Mouse (Mus musculus): ENCODE measurements around the gene Gtf2f2. TPM values are rescaled to one million over a fixed set of nuclear protein-coding genes. Genes with fewer than 3 reads are reported as not detected.
A peak's percentile ranks its signal among the peaks of the same experiment; 100 is the strongest.
"Not testable (repeated sequence)": the region's sequence is repeated elsewhere in the genome, so short reads cannot be mapped to it uniquely, and the experiment has no call there.

Gtf2f2 gene
- polyA plus RNA-seq, 1 experiment from 2014 or later: 29.6 TPM

DNA sequence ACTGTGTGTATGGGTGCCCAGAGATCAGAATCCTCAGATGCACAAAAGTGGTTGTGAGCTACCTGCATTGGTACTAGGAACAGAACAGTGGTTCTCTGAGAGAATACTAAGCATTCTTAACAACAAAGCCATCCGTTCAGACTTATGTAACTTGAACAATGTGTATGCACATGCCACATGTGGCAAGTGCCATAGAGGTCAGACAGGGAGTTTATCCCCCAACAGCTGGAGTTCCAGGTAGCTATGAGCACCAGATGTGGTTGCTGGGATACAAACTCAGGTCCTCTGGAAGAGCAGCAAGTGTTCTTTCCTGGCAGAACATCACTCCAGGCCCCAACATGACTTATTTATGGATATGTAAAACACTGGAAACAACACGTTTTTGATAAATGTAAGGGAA, 57.7 kb downstream of the Gtf2f2 start:
- no peak for ATAC-seq (ENCODE audit: insufficient read depth, low FRiP score)
- Histone ChIP-seq H3K4me3 (replicated peaks; ENCODE audit: low read length) (no peak overlapping the region), H3K4me1 (ENCODE audit: control insufficient read depth, insufficient read depth, low read length) (no peaks in the 10 kb centered on the region), H3K36me3 (ENCODE audit: control insufficient read depth, insufficient read depth, low read length) (no peaks in the 10 kb centered on the region), H3K27me3 (ENCODE audit: control insufficient read depth, insufficient read depth, low read length) (no peaks in the 10 kb centered on the region), H3K4me2 (ENCODE audit: low read depth, low read length) (no peak overlapping the region), H3K9me3 (replicated peaks; ENCODE audit: control insufficient read depth, low read length) (no peaks in the 10 kb centered on the region), H3K27ac (ENCODE audit: low read length) (no peak overlapping the region), H3K9ac (ENCODE audit: low read length) (no peak overlapping the region)
- WGBS: 54% methylated on average over 2 of the region's 2 CpGs

- H3K9ac ChIP-seq (ENCODE audit: low read length): no peak overlapping the region
- H3K4me2 ChIP-seq (ENCODE audit: low read depth, low read length): no peak overlapping the region
- H3K27ac ChIP-seq (ENCODE audit: low read length): no peak overlapping the region
- H3K9me3 ChIP-seq (replicated peaks; ENCODE audit: control insufficient read depth, low read length): no peaks in the 10 kb centered on the region
- no peaks in the 10 kb centered on the region for H3K27me3 ChIP-seq (ENCODE audit: control insufficient read depth, insufficient read depth, low read length)
- H3K4me3 ChIP-seq (replicated peaks; ENCODE audit: low read length): no peak overlapping the region
- no peaks in the 10 kb centered on the region for H3K36me3 ChIP-seq (ENCODE audit: control insufficient read depth, insufficient read depth, low read length)
- ATAC-seq (ENCODE audit: insufficient read depth, low FRiP score): no peak
- WGBS: 68% methylated on average over 3 of the region's 3 CpGs
- H3K4me1 ChIP-seq (ENCODE audit: control insufficient read depth, insufficient read depth, low read length): no peaks in the 10 kb centered on the region
Observed at GRCm38 (mm10) chr14:75947674-75948073, 63.0 kb downstream of the Gtf2f2 start.

DNA sequence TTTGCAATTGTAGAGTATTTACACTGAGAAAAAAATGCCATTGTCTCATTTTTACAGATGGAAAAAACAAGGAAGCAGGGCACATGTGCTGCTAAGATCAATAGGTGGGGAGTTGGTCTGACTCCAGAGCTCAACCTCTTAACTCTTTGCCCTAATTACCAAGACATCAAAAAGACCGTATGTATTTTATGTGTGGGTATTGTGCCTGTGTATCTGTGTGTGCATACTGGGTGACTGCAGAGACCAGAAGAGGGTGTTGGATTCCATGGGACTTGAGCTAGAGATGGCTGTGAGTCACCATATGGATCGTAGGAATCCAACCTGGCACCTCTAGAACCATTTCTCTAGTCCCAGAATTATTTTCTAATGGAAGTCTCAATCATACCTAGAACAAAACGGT, 68.3 kb downstream of the Gtf2f2 start:
- Histone ChIP-seq H3K4me3 (replicated peaks; ENCODE audit: low read length) (no peak overlapping the region), H3K9ac (ENCODE audit: low read length) (no peak overlapping the region), H3K9me3 (replicated peaks; ENCODE audit: control insufficient read depth, low read length) (no peaks in the 10 kb centered on the region), H3K36me3 (ENCODE audit: control insufficient read depth, insufficient read depth, low read length) (no peaks in the 10 kb centered on the region), H3K4me2 (ENCODE audit: low read depth, low read length) (no peak overlapping the region), H3K4me1 (ENCODE audit: control insufficient read depth, insufficient read depth, low read length) (no peaks in the 10 kb centered on the region), H3K27me3 (ENCODE audit: control insufficient read depth, insufficient read depth, low read length) (no peaks in the 10 kb centered on the region), H3K27ac (ENCODE audit: low read length) (no peak overlapping the region)
- no peak for ATAC-seq (ENCODE audit: insufficient read depth, low FRiP score)
- 93% methylated on average over 3 of the region's 3 CpGs for WGBS

DNA sequence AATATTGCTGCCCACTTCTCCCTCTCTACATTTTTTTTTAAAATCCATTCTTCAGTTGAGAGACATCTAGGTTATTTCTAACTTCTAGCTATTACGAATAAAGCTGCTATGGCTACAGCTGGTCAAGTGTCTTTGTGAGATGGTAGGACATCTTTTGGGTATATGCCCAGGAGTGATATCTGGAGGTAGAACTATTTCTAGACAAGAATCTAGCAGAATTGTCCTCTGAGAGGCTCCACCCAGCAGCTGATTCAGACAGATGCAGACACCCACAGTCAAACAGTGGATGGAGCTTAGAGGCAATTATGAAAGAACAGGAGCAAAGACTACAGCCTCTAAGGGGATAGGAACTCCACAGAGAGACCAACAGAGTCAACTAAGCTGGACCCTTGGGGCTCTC, 69.2 kb downstream of the Gtf2f2 start:
- H3K9ac ChIP-seq (ENCODE audit: low read length): no peak overlapping the region
- H3K4me1 ChIP-seq (ENCODE audit: control insufficient read depth, insufficient read depth, low read length): no peaks in the 10 kb centered on the region
- no peaks in the 10 kb centered on the region for H3K27me3 ChIP-seq (ENCODE audit: control insufficient read depth, insufficient read depth, low read length)
- H3K4me2 ChIP-seq (ENCODE audit: low read depth, low read length): no peak overlapping the region
- H3K4me3 ChIP-seq (replicated peaks; ENCODE audit: low read length): no peak overlapping the region
- H3K36me3 ChIP-seq (ENCODE audit: control insufficient read depth, insufficient read depth, low read length): no peaks in the 10 kb centered on the region
- WGBS: 100% methylated on average over 1 of the region's 1 CpGs
- H3K27ac ChIP-seq (ENCODE audit: low read length): no peak overlapping the region
- ATAC-seq (ENCODE audit: insufficient read depth, low FRiP score): no peak
- H3K9me3 ChIP-seq (replicated peaks; ENCODE audit: control insufficient read depth, low read length): no peaks in the 10 kb centered on the region

DNA sequence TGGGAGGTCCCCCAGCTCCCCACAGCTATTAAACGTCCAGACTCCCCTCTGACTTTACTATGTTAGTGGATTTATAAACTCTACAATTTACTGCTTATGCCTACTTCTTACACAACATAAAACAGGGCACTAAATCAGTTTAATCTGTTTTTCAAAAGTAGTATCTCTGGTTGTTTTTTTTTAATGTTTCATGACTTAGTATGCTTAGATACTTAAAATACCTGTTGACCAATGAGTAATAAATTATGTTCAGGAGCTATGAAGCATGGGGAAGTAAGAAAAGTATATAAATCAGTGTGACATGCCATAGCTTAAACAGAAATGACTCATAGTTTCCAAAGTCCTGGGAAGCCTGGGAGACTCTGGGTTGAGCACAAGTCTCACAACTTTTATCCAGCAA, 73.0 kb downstream of the Gtf2f2 start:
- WGBS: 26% methylated on average over 1 of the region's 1 CpGs
- H3K27ac ChIP-seq (ENCODE audit: low read length): peak overlapping the region; percentile 57; the same call in 1 of the 2 replicates
- no peak overlapping the region for H3K9ac ChIP-seq (ENCODE audit: low read length)
- H3K4me2 ChIP-seq (ENCODE audit: low read depth, low read length): no peak overlapping the region
- ATAC-seq (ENCODE audit: insufficient read depth, low FRiP score): no peak
- no peaks in the 10 kb centered on the region for H3K9me3 ChIP-seq (replicated peaks; ENCODE audit: control insufficient read depth, low read length)
- no peaks in the 10 kb centered on the region for H3K27me3 ChIP-seq (ENCODE audit: control insufficient read depth, insufficient read depth, low read length)
- H3K36me3 ChIP-seq (ENCODE audit: control insufficient read depth, insufficient read depth, low read length): no peaks in the 10 kb centered on the region
- no peak overlapping the region for H3K4me3 ChIP-seq (replicated peaks; ENCODE audit: low read length)
- H3K4me1 ChIP-seq (ENCODE audit: control insufficient read depth, insufficient read depth, low read length): no peaks in the 10 kb centered on the region

- H3K36me3 ChIP-seq (ENCODE audit: control insufficient read depth, insufficient read depth, low read length): no peaks in the 10 kb centered on the region
- H3K4me1 ChIP-seq (ENCODE audit: control insufficient read depth, insufficient read depth, low read length): no peaks in the 10 kb centered on the region
- no peak overlapping the region for H3K27ac ChIP-seq (ENCODE audit: low read length)
- H3K4me3 ChIP-seq (replicated peaks; ENCODE audit: low read length): no peak overlapping the region
- no peak for ATAC-seq (ENCODE audit: insufficient read depth, low FRiP score)
- no peak overlapping the region for H3K9ac ChIP-seq (ENCODE audit: low read length)
- WGBS: 91% methylated on average over 2 of the region's 2 CpGs
- no peaks in the 10 kb centered on the region for H3K9me3 ChIP-seq (replicated peaks; ENCODE audit: control insufficient read depth, low read length)
- H3K4me2 ChIP-seq (ENCODE audit: low read depth, low read length): no peak overlapping the region
- H3K27me3 ChIP-seq (ENCODE audit: control insufficient read depth, insufficient read depth, low read length): no peaks in the 10 kb centered on the region
Observed at GRCm38 (mm10) chr14:75934359-75934758, 76.3 kb downstream of the Gtf2f2 start.

- no peak overlapping the region for H3K9ac ChIP-seq (ENCODE audit: low read length)
- WGBS: 94% methylated on average over 23 of the region's 23 CpGs
- H3K9me3 ChIP-seq (replicated peaks; ENCODE audit: control insufficient read depth, low read length): no peaks in the 10 kb centered on the region
- no peak overlapping the region for H3K4me2 ChIP-seq (ENCODE audit: low read depth, low read length)
- H3K4me1 ChIP-seq (ENCODE audit: control insufficient read depth, insufficient read depth, low read length): no peaks in the 10 kb centered on the region
- no peak for ATAC-seq (ENCODE audit: insufficient read depth, low FRiP score)
- no peaks in the 10 kb centered on the region for H3K36me3 ChIP-seq (ENCODE audit: control insufficient read depth, insufficient read depth, low read length)
- H3K27ac ChIP-seq (ENCODE audit: low read length): no peak overlapping the region
- H3K4me3 ChIP-seq (replicated peaks; ENCODE audit: low read length): no peak overlapping the region
- H3K27me3 ChIP-seq (ENCODE audit: control insufficient read depth, insufficient read depth, low read length): no peaks in the 10 kb centered on the region
Observed at GRCm38 (mm10) chr14:75931266-75931665, 79.4 kb downstream of the Gtf2f2 start.

GRCm38 (mm10) chr14:75929713-75930112, 81.0 kb downstream of the Gtf2f2 start:
- H3K4me1 ChIP-seq (ENCODE audit: control insufficient read depth, insufficient read depth, low read length); ATAC-seq (ENCODE audit: insufficient read depth, low FRiP score); H3K4me3 ChIP-seq (replicated peaks; ENCODE audit: low read length); H3K27me3 ChIP-seq (ENCODE audit: control insufficient read depth, insufficient read depth, low read length); H3K36me3 ChIP-seq (ENCODE audit: control insufficient read depth, insufficient read depth, low read length); H3K9me3 ChIP-seq (replicated peaks; ENCODE audit: control insufficient read depth, low read length); H3K4me2 ChIP-seq (ENCODE audit: low read depth, low read length); H3K9ac ChIP-seq (ENCODE audit: low read length); H3K27ac ChIP-seq (ENCODE audit: low read length): not testable (repeated sequence)
- WGBS: 95% methylated on average over 8 of the region's 8 CpGs

GRCm38 (mm10) chr14:75923314-75924052, 87.2 kb downstream of the Gtf2f2 start:
- no peaks in the 10 kb centered on the region for H3K36me3 ChIP-seq (ENCODE audit: control insufficient read depth, insufficient read depth, low read length)
- H3K27ac ChIP-seq (ENCODE audit: low read length): no peak overlapping the region
- WGBS: 92% methylated on average over 1 of the region's 1 CpGs
- no peaks in the 10 kb centered on the region for H3K9me3 ChIP-seq (replicated peaks; ENCODE audit: control insufficient read depth, low read length)
- no peaks in the 10 kb centered on the region for H3K4me1 ChIP-seq (ENCODE audit: control insufficient read depth, insufficient read depth, low read length)
- H3K4me3 ChIP-seq (replicated peaks; ENCODE audit: low read length): no peak overlapping the region
- H3K4me2 ChIP-seq (ENCODE audit: low read depth, low read length): no peak overlapping the region
- no peak overlapping the region for H3K9ac ChIP-seq (ENCODE audit: low read length)
- ATAC-seq (ENCODE audit: insufficient read depth, low FRiP score): no peak
- H3K27me3 ChIP-seq (ENCODE audit: control insufficient read depth, insufficient read depth, low read length): no peaks in the 10 kb centered on the region

Measured in stomach, embryonic 16.5 days (tissue).